Mouse (Mus musculus): ENCODE measurements around the gene Qtrt1.

- no peak for TF ChIP-seq ZNF384 (IDR thresholded peaks at IDR 0.05; ENCODE audit: low read depth, low read length)
- TF ChIP-seq CHD2 (IDR thresholded peaks at IDR 0.05; ENCODE audit: low read length): no peak
Measured at GRCm38 (mm10) chr9:21392646-21393175, 18.9 kb upstream of the Qtrt1 start.

All from CH12.LX (cell line).